Mouse (Mus musculus) heart, embryonic 14.5 days (tissue): ENCODE results near the gene Zp3. TPM values are rescaled to one million over a fixed set of nuclear protein-coding genes. Genes with fewer than 3 reads are reported as not detected.

ENCODE experiments used
- polyA plus RNA-seq: library from polyadenylated mRNA; unstranded; fragments of >200 nt; fragmentation: Nextera tagmentation; extraction: Ambion mirVana; gene quantifications from 2 replicates; pipeline ENCODE4 v1.2.1, GENCODE M21; 2014

The Zp3 gene
- polyA plus RNA-seq, 1 experiment from 2014 or later: not detected

Other genes starting within 250 kb of the Zp3 start
- 34.1 and 34.6 TPM in 2 replicates for gene Tmem120a, start 235.7 kb upstream of the Zp3 start, polyA plus RNA-seq
- gene Styxl1, start 201.7 kb upstream of the Zp3 start, polyA plus RNA-seq: 0.26 and 0.42 TPM in 2 replicates
- 1,172 and 1,176 TPM in 2 replicates for gene Mdh2, start 201.6 kb upstream of the Zp3 start, polyA plus RNA-seq
- gene Srrm3, start 173.2 kb upstream of the Zp3 start, polyA plus RNA-seq: 0.15 TPM in 1 of 2 replicates, not detected in the other
- gene Hspb1, start 92.2 kb upstream of the Zp3 start, polyA plus RNA-seq: 911 and 1,014 TPM in 2 replicates
- gene Ywhag, start 45.5 kb upstream of the Zp3 start, polyA plus RNA-seq: 72.5 and 84.8 TPM in 2 replicates
- gene Ssc4d, start 5.6 kb upstream of the Zp3 start, polyA plus RNA-seq: 0.39 and 0.68 TPM in 2 replicates
- 16.8 and 17.4 TPM in 2 replicates for gene Dtx2, start 14.7 kb downstream of the Zp3 start, polyA plus RNA-seq
- 22.5 and 35.4 TPM in 2 replicates for gene Upk3b, start 58.4 kb downstream of the Zp3 start, polyA plus RNA-seq
- 0.46 TPM in 1 of 2 replicates, not detected in the other for gene Upk3bl, start 74.4 kb downstream of the Zp3 start, polyA plus RNA-seq
- 1.3 and 1.8 TPM in 2 replicates for gene Rasa4, start 103.8 kb downstream of the Zp3 start, polyA plus RNA-seq
- gene Polr2j, start 136.5 kb downstream of the Zp3 start, polyA plus RNA-seq: 166 and 178 TPM in 2 replicates
- gene Lrwd1, start 156.0 kb downstream of the Zp3 start, polyA plus RNA-seq: 13.8 and 16.9 TPM in 2 replicates
- 9.5 and 9.9 TPM in 2 replicates for gene Alkbh4, start 156.0 kb downstream of the Zp3 start, polyA plus RNA-seq
- 1.3 TPM in 2 replicates for gene Orai2, start 190.6 kb downstream of the Zp3 start, polyA plus RNA-seq
- 33.8 and 35.6 TPM in 2 replicates for gene Prkrip1, start 218.9 kb downstream of the Zp3 start, polyA plus RNA-seq